Mouse (Mus musculus) ES-E14 (cell line): Measurements from ENCODE around the gene Sec14l1. TPM values are rescaled to one million over a fixed set of nuclear protein-coding genes. Genes with fewer than 3 reads are reported as not detected.

Source experiments
- DNase-seq: peaks from one replicate; pipeline ENCODE4 v3.0.0-alpha.2; 2013; ENCODE audit warnings: low read depth, low spot score
- H3K27ac ChIP-seq: 2 replicates; pipeline ENCODE4 v1.5.1; 2012; ENCODE audit warnings: low read depth, mild to moderate bottlenecking, low read length, moderate library complexity, mixed read lengths; ENCODE audit not compliant: poor library complexity, insufficient read depth, severe bottlenecking
- H3K36me3 ChIP-seq: 2 replicates; pipeline ENCODE4 v1.6.1; 2012; ENCODE audit warnings: mild to moderate bottlenecking, low read length, moderate library complexity, mixed read lengths; ENCODE audit not compliant: control insufficient read depth, poor library complexity, insufficient read depth, severe bottlenecking
- H3K4me1 ChIP-seq, 2 experiments: fragments of 150-350 bp in 1 of 2; sonication (generic) in 1 of 2; 2 replicates each; pipeline ENCODE4 v1.6.1; 2012; ENCODE audit warnings: low read length in 2 of 2, mild to moderate bottlenecking in 1 of 2, mixed read lengths in 1 of 2; ENCODE audit not compliant: control insufficient read depth in 2 of 2, insufficient read depth in 2 of 2, poor library complexity in 1 of 2
- H3K4me3 ChIP-seq, 2 experiments: fragments of 150-350 bp in 1 of 2; sonication (generic) in 1 of 2; 2 replicates each; pipeline ENCODE4 v1.5.1; 2012; ENCODE audit warnings: low read length in 2 of 2, low read depth in 1 of 2, mild to moderate bottlenecking in 1 of 2, mixed read lengths in 1 of 2; ENCODE audit not compliant: insufficient read depth in 1 of 2, poor library complexity in 1 of 2, severe bottlenecking in 1 of 2
- H3K9ac ChIP-seq: 2 replicates; pipeline ENCODE4 v1.6.1; 2012; ENCODE audit warnings: low read depth, mild to moderate bottlenecking, low read length, mixed read lengths; ENCODE audit not compliant: poor library complexity, insufficient read depth, severe bottlenecking
- H3K9me3 ChIP-seq: fragments of 150-350 bp; sonication (generic); 2 replicates; pipeline ENCODE4 v1.6.1; 2012; ENCODE audit warnings: low read depth, mild to moderate bottlenecking, low read length; ENCODE audit not compliant: control insufficient read depth, insufficient read depth
- CHD2 ChIP-seq: IDR thresholded peaks from 2 replicates; pipeline ENCODE4 v1.6.1; 2014; ENCODE audit warnings: mild to moderate bottlenecking, low read depth, low read length, inconsistent platforms
- HCFC1 ChIP-seq: IDR thresholded peaks from 2 replicates; pipeline ENCODE4 v1.6.1; 2012; ENCODE audit warnings: low read length, inconsistent platforms, borderline replicate concordance; ENCODE audit not compliant: insufficient read depth
- MAFK ChIP-seq: IDR thresholded peaks from 2 replicates; pipeline ENCODE4 v1.6.1; 2014; ENCODE audit warnings: mild to moderate bottlenecking, low read depth, low read length, inconsistent platforms; ENCODE audit not compliant: insufficient read depth
- ZC3H11A ChIP-seq: IDR thresholded peaks from 2 replicates; pipeline ENCODE4 v1.6.1; 2012; ENCODE audit warnings: low read depth, mild to moderate bottlenecking, inconsistent platforms, low read length, borderline replicate concordance
- ZNF384 ChIP-seq: IDR thresholded peaks from 2 replicates; pipeline ENCODE4 v1.6.1; 2012; ENCODE audit warnings: low read depth, low read length, inconsistent platforms
- in situ Hi-C, 2 experiments: fragments of 600-800 bp; cut with MboI; formaldehyde crosslinking; loops; one replicate each; pipeline ENCODE4 v1.15.1; 2025; ENCODE audit warnings: low sequenced_read_pairs in 2 of 2, inconsistent platforms in 1 of 2; ENCODE audit not compliant: unreplicated experiment in 2 of 2
- total RNA-seq: library from RNA; depleted of rRNA; stranded (reverse); fragments of 300-350 nt; gene quantifications from 2 replicates; pipeline ENCODE4 v1.2.3, GENCODE M21; 2012

The Sec14l1 gene
- total RNA-seq, 1 experiment: 36.7 TPM

DNA sequence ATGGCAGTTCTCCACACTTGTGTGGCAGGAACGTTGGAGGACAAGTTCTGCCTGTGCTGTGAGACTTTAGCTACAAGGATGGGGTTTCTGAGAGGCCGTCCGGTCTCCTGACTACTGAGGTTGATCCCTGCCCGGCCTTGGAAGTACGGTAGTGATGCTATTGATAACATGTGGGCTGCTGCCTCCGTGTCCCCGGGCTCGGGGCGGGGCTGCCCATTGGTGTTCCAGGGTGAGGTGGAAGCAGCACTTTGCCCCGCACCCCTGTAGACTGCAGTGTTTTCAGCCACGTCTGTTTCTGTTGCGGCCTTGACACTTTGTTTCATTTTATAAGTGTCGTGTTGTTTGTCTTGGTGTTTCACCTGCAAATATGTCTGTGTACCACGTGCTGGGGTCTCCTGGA, 21.9 kb downstream of the Sec14l1 start:
- H3K36me3 ChIP-seq: peaks cover 9% of the 10 kb centered on the region; the same call in 1 of the 2 replicates
- no peaks in the 10 kb centered on the region for H3K9me3 ChIP-seq
- H3K27ac ChIP-seq: no peak overlapping the region
- H3K4me3 ChIP-seq: no peak overlapping the region
- no peak for DNase-seq
- H3K4me1 ChIP-seq: peaks cover 5 to 20% of the 10 kb centered on the region in 2 experiments; a peak in 3 of 4 replicates
- TF ChIP-seq CHD2: no peak
- no peak for TF ChIP-seq ZC3H11A
- no peak for TF ChIP-seq ZNF384
- no peak for TF ChIP-seq MAFK
- TF ChIP-seq HCFC1: no peak
- peak overlapping the region; percentile 10; the same call in 1 of the 2 replicates for H3K9ac ChIP-seq
- in situ Hi-C loops: no loop called here

DNA sequence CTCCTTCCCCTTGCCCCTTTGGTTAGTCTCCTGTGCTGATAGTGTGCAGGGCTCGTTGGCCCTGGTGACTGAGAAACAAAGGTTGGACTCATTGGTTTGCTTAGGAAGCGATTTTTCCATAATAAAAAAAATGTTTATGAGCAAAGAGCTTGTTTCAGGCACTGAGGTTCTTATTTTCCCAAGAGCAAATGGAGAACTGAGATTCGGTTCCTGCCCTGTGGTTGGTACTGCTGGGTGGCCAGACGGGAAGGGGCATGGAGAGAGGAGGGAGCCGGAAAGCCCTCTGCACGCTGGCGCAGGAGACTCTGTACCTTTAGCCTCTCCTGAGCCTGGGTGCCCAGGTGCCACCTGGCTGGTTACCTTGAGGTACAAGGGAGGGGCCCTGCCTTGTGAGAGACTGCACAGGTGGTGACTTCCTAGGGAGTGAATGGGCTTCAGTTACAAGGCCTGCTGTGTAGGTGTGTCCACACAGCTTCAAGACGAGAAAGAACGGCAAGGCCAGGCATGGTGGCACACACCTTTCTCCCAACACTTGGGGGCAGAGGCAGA, 23.3 kb downstream of the Sec14l1 start:
- in situ Hi-C loops: no loop called here
- Histone ChIP-seq H3K9ac (no peak overlapping the region), H3K36me3 (peaks cover 13% of the 10 kb centered on the region; the same call in 1 of the 2 replicates), H3K9me3 (no peaks in the 10 kb centered on the region), H3K4me1 (peaks cover 5 to 20% of the 10 kb centered on the region in 2 experiments; a peak in 3 of 4 replicates), H3K27ac (no peak overlapping the region), H3K4me3 (no peak overlapping the region)
- TF ChIP-seq ZNF384 (no peak), HCFC1 (no peak), ZC3H11A (no peak), MAFK (no peak), CHD2 (no peak)
- no peak for DNase-seq

GRCm38 (mm10) chr11:117138795-117139463, 24.0 kb downstream of the Sec14l1 start:
- H3K27ac ChIP-seq: no peak overlapping the region
- H3K4me3 ChIP-seq: no peak overlapping the region
- TF ChIP-seq HCFC1: no peak
- no peak for TF ChIP-seq CHD2
- no peak for TF ChIP-seq ZNF384
- no peak for TF ChIP-seq MAFK
- TF ChIP-seq ZC3H11A: no peak
- no peaks in the 10 kb centered on the region for H3K9me3 ChIP-seq
- no peak for DNase-seq
- H3K9ac ChIP-seq: no peak overlapping the region
- peaks cover 17% of the 10 kb centered on the region; the same call in 1 of the 2 replicates for H3K36me3 ChIP-seq
- H3K4me1 ChIP-seq: peaks cover 5 to 21% of the 10 kb centered on the region in 2 experiments; a peak in 3 of 4 replicates
- in situ Hi-C loops: no loop called here

DNA sequence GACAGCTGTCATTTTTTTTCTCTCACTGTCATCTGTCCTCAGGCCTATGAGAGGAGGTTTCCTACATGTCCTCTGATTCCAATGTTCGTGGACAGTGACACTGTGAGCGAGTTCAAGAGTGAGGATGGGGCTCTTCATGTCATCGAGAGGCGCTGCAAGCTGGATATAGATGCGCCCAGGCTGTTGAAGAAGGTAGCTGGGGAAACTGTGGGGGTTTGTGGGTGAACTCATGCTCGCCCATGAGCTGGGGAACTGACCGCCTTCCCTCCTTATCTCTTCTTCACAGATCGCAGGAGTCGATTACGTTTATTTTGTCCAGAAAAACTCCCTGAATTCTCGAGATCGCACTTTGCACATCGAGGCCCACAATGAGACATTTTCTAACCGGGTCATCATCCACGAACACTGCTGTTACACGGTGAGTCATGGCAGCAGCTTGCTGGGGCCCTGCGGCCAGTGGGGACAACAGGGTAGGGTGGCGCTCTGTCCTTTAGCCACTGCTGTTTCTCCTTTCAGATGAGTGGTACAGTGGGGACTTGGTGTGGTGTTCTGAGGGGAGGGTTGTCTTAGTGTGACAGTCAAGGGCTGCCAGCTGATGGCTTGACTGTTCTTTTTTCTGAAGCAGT, 26.5 kb downstream of the Sec14l1 start:
- no peaks in the 10 kb centered on the region for H3K9me3 ChIP-seq
- H3K27ac ChIP-seq: no peak overlapping the region
- DNase-seq: no peak
- peaks cover 0 to 21% of the 10 kb centered on the region in 2 experiments; a peak in 1 of 4 replicates for H3K4me1 ChIP-seq
- H3K9ac ChIP-seq: no peak overlapping the region
- no peak for TF ChIP-seq CHD2
- no peak for TF ChIP-seq ZNF384
- no peak for TF ChIP-seq ZC3H11A
- no peak for TF ChIP-seq MAFK
- no peak for TF ChIP-seq HCFC1
- H3K4me3 ChIP-seq: no peak overlapping the region
- in situ Hi-C loops: no loop called here
- H3K36me3 ChIP-seq: peaks cover 27% of the 10 kb centered on the region; the same call in 1 of the 2 replicates
